Mouse (Mus musculus): Measurements from ENCODE around the gene Pnpla2. TPM values are rescaled to one million over a fixed set of nuclear protein-coding genes. Genes with fewer than 3 reads are reported as not detected.
A peak's percentile ranks its signal among the peaks of the same experiment; 100 is the strongest.
"Not testable (repeated sequence)": the region's sequence is repeated elsewhere in the genome, so short reads cannot be mapped to it uniquely, and the experiment has no call there.

Gene Pnpla2
- polyA plus RNA-seq, 1 experiment = not detected

DNA sequence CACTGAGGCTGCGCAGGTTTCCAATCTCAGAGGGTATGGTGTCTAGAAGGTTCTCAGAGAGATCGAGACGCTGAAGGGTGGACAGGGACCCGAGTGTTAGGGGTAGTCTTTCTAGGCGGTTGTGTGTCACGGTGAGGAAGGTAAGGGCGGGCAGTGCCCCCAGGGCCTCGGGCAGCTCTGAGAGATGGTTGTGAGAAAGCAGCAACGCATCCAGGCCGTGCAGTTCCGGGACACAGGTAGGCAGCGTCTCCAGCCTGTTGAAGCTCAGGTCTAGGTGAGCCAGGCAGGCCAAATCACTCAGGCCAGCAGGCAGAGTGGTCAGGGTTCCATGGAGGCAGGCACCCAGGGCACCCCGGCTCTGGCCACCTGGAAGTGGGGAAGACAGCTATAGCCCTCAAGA, 12.8 kb upstream of the Pnpla2 start:
- H3K4me1 ChIP-seq (ENCODE audit: control insufficient read depth, insufficient read depth, low read length) = peaks cover 7% of the 10 kb centered on the region; the same call in 1 of the 2 replicates
- 94% methylated on average over 13 of the region's 13 CpGs for WGBS
- H3K4me3 ChIP-seq (ENCODE audit: insufficient read depth, low read depth, low read length) = no peak overlapping the region
- no peak overlapping the region for H3K27ac ChIP-seq (ENCODE audit: insufficient read depth, low read depth, low read length)
- TF ChIP-seq CTCF (IDR thresholded peaks at IDR 0.05; ENCODE audit: insufficient read depth, low read depth, low read length) (no peak), POLR2A (IDR thresholded peaks at IDR 0.05; ENCODE audit: insufficient read depth, low read depth, low read length) (no peak)

DNA sequence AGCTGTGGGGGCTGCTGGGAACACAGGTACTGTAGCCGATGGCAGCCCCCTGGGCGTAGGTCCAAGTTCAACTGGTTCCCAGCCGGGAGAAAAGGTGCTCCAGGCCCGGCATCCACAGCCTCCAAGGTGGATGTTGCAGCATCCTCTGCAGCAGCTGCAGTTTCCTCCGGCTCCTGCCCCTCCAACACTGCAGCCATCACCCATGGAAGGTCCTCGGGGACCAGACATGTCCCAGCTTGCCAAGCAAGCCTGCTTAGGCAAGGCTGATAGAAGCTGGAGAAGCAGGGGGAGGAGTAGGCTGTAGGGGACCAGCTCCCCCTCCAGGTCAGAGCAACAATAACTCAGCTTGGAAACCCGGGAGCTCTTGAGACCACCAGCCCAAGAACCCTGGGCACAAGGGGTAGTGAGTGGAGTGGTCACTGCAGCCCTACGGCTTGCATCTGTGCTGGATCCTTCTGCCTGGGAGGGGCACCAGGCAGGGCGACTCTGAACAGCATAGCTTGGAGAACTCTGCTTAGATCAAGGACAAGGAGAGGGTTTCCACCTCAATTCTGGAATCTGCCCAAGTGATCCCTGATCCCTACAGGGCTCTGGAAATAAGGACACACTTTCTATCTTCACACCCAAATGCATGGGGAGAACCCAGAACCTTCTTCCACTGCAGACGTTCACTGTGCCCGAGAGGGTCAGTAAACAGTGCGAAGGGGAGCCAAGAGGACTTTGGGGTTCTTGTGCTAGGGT, 11.7 kb upstream of the Pnpla2 start:
- 19% methylated on average over 12 of the region's 12 CpGs for WGBS
- H3K4me1 ChIP-seq (ENCODE audit: control insufficient read depth, insufficient read depth, low read length) = peaks cover 7% of the 10 kb centered on the region; the same call in 1 of the 2 replicates
- no peak overlapping the region for H3K27ac ChIP-seq (ENCODE audit: insufficient read depth, low read depth, low read length)
- 0 out of 2 replicates have a peak overlapping the region, but pooled peaks have one; percentile 12 for H3K4me3 ChIP-seq (ENCODE audit: insufficient read depth, low read depth, low read length)
- TF ChIP-seq POLR2A (IDR thresholded peaks at IDR 0.05; ENCODE audit: insufficient read depth, low read depth, low read length) = no peak
- TF ChIP-seq CTCF (IDR thresholded peaks at IDR 0.05; ENCODE audit: insufficient read depth, low read depth, low read length) = no peak

DNA sequence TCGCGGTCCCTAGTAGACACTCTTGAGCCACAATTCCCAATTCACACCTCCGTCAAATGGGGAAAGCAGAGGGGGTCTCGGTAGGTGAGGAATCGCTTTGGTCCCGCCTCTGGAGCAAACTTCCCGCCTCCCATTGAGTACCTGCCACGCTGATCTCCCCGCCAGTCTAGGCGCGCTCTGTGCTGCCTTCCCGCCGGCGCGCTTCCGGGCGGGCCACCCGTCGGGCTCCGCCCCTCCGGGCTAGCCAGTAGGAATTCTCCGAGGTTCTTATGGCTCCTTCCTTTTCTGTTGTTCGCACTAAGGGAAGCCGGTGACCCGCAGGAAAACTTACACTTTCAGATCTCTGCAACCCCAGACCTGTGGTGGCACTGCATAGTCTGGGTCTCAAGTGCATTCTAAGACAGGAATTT, 11.2 kb upstream of the Pnpla2 start, which contains the start of gene Pidd1:
Gene Pidd1, minus strand, starts transcription at position 198 of the 410 bp plus-strand sequence.
- H3K4me1 ChIP-seq (ENCODE audit: control insufficient read depth, insufficient read depth, low read length) = peaks cover 11% of the 10 kb centered on the region
- H3K27ac ChIP-seq (ENCODE audit: insufficient read depth, low read depth, low read length) = no peak within 1 kb of the TSS
- H3K4me3 ChIP-seq (ENCODE audit: insufficient read depth, low read depth, low read length) = peak within 1 kb of the TSS; percentile 12; the same call in 1 of the 2 replicates
- WGBS = 1% methylated on average over 25 of the region's 25 CpGs
- TF ChIP-seq POLR2A (IDR thresholded peaks at IDR 0.05; ENCODE audit: insufficient read depth, low read depth, low read length) (no peak), CTCF (IDR thresholded peaks at IDR 0.05; ENCODE audit: insufficient read depth, low read depth, low read length) (no peak)

DNA sequence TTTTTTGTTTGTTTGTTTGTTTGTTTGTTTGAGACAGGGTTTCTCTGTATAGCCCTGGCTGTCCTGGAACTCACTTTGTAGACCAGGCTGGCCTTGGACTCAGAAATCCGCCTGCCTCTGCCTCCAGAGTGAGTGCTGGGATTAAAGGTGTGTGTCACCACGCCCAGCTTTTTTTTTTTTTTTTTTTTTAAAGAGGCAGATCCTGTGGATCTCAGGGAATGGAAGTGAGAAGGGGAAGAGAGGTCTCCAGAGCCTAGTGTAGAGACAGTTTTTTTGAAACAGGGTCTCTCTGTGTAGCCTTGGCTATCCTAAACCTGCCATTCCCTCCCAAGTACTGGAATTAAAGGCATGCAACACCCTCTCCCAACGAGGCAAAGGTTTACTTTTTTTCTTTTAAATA, 8.6 kb upstream of the Pnpla2 start:
- not testable (repeated sequence) for H3K27ac ChIP-seq (ENCODE audit: insufficient read depth, low read depth, low read length); H3K4me3 ChIP-seq (ENCODE audit: insufficient read depth, low read depth, low read length); H3K4me1 ChIP-seq (ENCODE audit: control insufficient read depth, insufficient read depth, low read length)
- 86% methylated on average over 3 of the region's 3 CpGs for WGBS

DNA sequence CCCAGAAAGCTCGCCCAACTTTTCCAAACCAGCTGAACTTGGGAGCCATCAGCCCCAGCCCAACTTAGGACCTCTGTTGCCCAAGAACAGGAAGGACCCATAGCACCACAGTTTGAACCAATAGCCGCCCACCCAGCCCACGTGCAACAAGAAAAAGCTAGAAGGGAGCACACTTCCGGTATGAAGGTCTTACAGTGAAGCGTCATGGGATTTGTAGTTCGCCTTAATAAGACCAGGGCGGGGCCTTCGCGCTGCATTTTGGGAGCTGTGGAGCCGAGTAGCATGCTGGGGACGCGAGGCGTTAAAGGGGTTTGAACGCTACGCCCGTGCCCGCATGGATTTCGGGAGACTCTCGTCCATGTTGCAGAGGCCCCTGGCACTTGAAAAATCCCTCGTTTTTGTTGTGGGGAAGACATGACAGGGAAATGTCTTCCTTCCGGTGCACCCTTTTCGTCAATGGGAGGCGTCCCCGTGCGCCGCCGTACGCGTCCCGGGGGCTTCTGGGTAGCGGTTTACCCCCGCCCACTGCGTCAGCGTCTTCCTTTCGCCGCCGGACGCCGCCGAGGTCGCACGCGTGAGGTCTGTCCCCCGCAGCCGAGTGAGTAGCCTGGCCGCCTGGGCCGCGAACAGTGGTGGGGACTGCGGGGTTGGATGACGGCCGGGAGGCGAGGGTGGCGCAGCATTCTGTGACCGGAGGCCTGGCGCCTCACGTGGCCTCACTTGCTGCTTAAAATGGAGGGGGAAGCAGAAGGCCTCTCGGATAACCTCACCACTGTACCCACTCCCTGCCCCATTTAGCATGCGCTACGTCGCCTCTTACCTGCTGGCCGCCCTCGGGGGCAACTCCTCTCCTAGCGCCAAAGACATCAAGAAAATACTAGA, 7.6 kb upstream of the Pnpla2 start, which contains the start of gene Rplp2:
Gene Rplp2, plus strand, starts transcription at position 261 of the 882 bp plus-strand sequence.
- Histone ChIP-seq H3K4me1 (ENCODE audit: control insufficient read depth, insufficient read depth, low read length) (peaks cover 8% of the 10 kb centered on the region), H3K4me3 (ENCODE audit: insufficient read depth, low read depth, low read length) (peak within 1 kb of the TSS; percentile 81), H3K27ac (ENCODE audit: insufficient read depth, low read depth, low read length) (peak within 1 kb of the TSS; percentile 100)
- no peak for TF ChIP-seq CTCF (IDR thresholded peaks at IDR 0.05; ENCODE audit: insufficient read depth, low read depth, low read length)
- peak; percentile 88 for TF ChIP-seq POLR2A (IDR thresholded peaks at IDR 0.05; ENCODE audit: insufficient read depth, low read depth, low read length)
- under 1% methylated on average over 63 of the region's 63 CpGs for WGBS

DNA sequence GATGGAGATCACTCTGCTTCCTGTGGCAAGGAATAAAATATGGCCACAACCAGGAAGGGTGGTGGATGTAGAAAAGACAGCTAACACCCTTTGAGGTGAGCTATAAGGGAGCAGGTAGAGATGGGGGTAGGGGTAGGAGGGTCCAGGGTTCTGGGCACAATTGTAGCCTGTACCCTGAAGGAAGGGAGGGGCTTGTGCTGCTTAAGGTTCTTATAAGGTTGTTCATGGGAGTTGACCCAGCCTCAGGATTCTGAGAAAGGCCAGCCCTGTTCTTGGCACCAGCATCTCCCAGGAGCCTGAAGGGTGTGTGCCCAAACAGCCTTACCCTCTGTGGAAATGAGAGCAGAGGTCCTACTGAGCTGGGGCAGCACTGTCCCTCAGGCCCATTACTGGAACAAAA, 3.1 kb upstream of the Pnpla2 start:
- Histone ChIP-seq H3K4me3 (ENCODE audit: insufficient read depth, low read depth, low read length) (no peak overlapping the region), H3K4me1 (ENCODE audit: control insufficient read depth, insufficient read depth, low read length) (peaks cover 23% of the 10 kb centered on the region), H3K27ac (ENCODE audit: insufficient read depth, low read depth, low read length) (no peak overlapping the region)
- TF ChIP-seq POLR2A (IDR thresholded peaks at IDR 0.05; ENCODE audit: insufficient read depth, low read depth, low read length) = no peak
- no peak for TF ChIP-seq CTCF (IDR thresholded peaks at IDR 0.05; ENCODE audit: insufficient read depth, low read depth, low read length)

DNA sequence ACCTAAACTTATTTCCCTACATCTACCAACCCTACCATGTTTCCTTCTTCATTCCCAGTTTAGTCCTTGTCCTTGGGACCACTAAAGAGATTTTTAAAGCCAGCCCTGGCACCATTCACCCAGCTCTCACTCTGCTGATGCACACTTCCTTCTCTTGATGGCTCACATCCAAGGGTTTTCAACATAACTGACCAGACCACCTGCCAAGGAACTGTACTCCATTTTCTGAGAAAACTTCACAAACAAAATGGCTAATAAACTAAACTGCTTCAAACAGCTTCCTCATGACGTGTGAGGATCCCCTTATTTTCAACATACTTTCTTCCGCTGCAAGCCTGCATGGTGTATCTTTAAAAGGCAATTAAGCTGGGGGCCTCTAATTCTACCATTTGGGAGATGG, 1.4 kb upstream of the Pnpla2 start:
- WGBS = 72% methylated on average over 2 of the region's 2 CpGs
- Histone ChIP-seq H3K27ac (ENCODE audit: insufficient read depth, low read depth, low read length) (no peak overlapping the region), H3K4me3 (ENCODE audit: insufficient read depth, low read depth, low read length) (no peak overlapping the region), H3K4me1 (ENCODE audit: control insufficient read depth, insufficient read depth, low read length) (peaks cover 21% of the 10 kb centered on the region)
- TF ChIP-seq POLR2A (IDR thresholded peaks at IDR 0.05; ENCODE audit: insufficient read depth, low read depth, low read length) = no peak
- no peak for TF ChIP-seq CTCF (IDR thresholded peaks at IDR 0.05; ENCODE audit: insufficient read depth, low read depth, low read length)

DNA sequence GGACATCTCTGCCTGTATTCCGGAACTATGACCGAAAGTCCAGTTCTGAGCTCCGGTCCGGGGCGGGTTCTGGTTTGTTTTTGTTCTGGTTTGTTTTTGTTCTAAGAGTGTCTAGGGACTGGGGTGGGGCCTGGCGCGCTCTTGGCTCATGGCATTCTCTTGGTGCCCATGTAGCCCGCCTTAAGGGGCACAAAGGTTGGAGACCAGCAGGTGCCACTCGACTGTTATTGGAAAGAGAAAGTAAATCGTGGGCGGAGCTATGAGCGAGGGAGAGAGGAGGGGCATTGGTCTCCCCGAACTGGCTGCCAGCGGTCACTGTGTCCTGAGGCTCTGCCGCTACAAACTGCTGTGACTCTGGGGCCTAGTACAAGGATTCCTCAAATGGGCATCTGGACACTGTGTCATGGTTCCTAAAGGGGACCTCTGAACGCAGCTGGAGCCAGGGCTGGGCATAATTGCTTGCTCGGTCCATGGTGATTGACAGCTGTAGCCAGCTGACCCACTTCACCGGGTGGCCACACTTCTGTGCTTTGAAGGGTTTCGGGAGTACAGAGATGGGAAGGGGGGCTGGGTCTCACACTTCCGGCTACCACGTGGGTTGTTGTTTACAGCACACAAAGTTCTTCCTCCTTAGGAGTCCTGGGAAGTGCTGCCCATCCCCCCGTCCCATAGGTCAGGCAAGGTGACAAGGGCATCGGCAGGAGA, 764 bp downstream of the Pnpla2 start:
- Histone ChIP-seq H3K4me1 (ENCODE audit: control insufficient read depth, insufficient read depth, low read length) (peaks cover 19% of the 10 kb centered on the region), H3K27ac (ENCODE audit: insufficient read depth, low read depth, low read length) (peak overlapping the region; percentile 24; the same call in 1 of the 2 replicates), H3K4me3 (ENCODE audit: insufficient read depth, low read depth, low read length) (peak overlapping the region; percentile 78)
- TF ChIP-seq POLR2A (IDR thresholded peaks at IDR 0.05; ENCODE audit: insufficient read depth, low read depth, low read length) = no peak
- TF ChIP-seq CTCF (IDR thresholded peaks at IDR 0.05; ENCODE audit: insufficient read depth, low read depth, low read length) = no peak
- WGBS = 2% methylated on average over 23 of the region's 23 CpGs
